Mouse (Mus musculus) macrophage (primary cell): ENCODE measurements around the gene Cyp11a1. TPM values are rescaled to one million over a fixed set of nuclear protein-coding genes. Genes with fewer than 3 reads are reported as not detected.

Source experiments
- H3K27ac ChIP-seq: fragments of 350-480 bp; formaldehyde crosslinking; 2 replicates; pipeline ENCODE4 v1.9.0; 2021
- H3K36me3 ChIP-seq: fragments of 350-480 bp; formaldehyde crosslinking; 2 replicates; pipeline ENCODE4 v1.9.0; 2021; ENCODE audit errors: inconsistent target
- H3K4me3 ChIP-seq: fragments of 350-480 bp; formaldehyde crosslinking; 2 replicates; pipeline ENCODE4 v1.9.0; 2021; ENCODE audit errors: inconsistent target
- H3K79me2 ChIP-seq: fragments of 350-480 bp; formaldehyde crosslinking; 2 replicates; pipeline ENCODE4 v1.9.0; 2021; ENCODE audit errors: inconsistent target
- WGBS: methylation state at CpG from one replicate; pipeline ENCODE4 v1.1.7; 2026; ENCODE audit warnings: inconsistent platforms; ENCODE audit not compliant: missing documents; 5-methylcytosine and 5-hydroxymethylcytosine counted together
- polyA plus RNA-seq: library from polyadenylated mRNA; stranded (reverse); fragments of 250-400 nt; gene quantifications from 3 replicates; pipeline ENCODE4 v1.2.4, GENCODE M21; 2018; ENCODE audit warnings: inconsistent platforms

Cyp11a1 gene
- polyA plus RNA-seq, 1 experiment from 2014 or later = not detected

- 50% methylated on average over 1 of the region's 1 CpGs for WGBS
- no peak overlapping the region for H3K27ac ChIP-seq
- no peak overlapping the region for H3K4me3 ChIP-seq
- no peaks in the 10 kb centered on the region for H3K79me2 ChIP-seq
- H3K36me3 ChIP-seq = no peaks in the 10 kb centered on the region
These were observed 53.7 kb downstream of the Cyp11a1 start for GRCm38 (mm10) chr9:58059920-58060319.

GRCm38 (mm10) chr9:58060677-58061667 lies 54.8 kb downstream of the Cyp11a1 start:
- Histone ChIP-seq H3K27ac (no peak overlapping the region), H3K79me2 (no peaks in the 10 kb centered on the region), H3K36me3 (no peaks in the 10 kb centered on the region), H3K4me3 (no peak overlapping the region)
- 16% methylated on average over 23 of the region's 23 CpGs for WGBS

- WGBS = 17% methylated on average over 3 of the region's 3 CpGs
- no peaks in the 10 kb centered on the region for H3K79me2 ChIP-seq
These were observed 57.3 kb downstream of the Cyp11a1 start, which contains the start of gene Stra6 for GRCm38 (mm10) chr9:58063531-58063930. Stra6 (plus strand) TSS chr9:58063788.

GRCm38 (mm10) chr9:58065532-58065931 lies 59.3 kb downstream of the Cyp11a1 start:
- Histone ChIP-seq H3K4me3 (no peak overlapping the region), H3K36me3 (no peaks in the 10 kb centered on the region), H3K79me2 (no peaks in the 10 kb centered on the region), H3K27ac (no peak overlapping the region)
- 80% methylated on average over 6 of the region's 6 CpGs for WGBS

More at GRCm38 (mm10) chr9:58063531-58063930, 57.3 kb downstream of the Cyp11a1 start, which contains the start of gene Stra6:
- H3K27ac ChIP-seq = no peak within 1 kb of the TSS
- no peak within 1 kb of the TSS for H3K4me3 ChIP-seq
- no peaks in the 10 kb centered on the region for H3K36me3 ChIP-seq

GRCm38 (mm10) chr9:58065977-58066730 lies 59.9 kb downstream of the Cyp11a1 start:
- WGBS = 78% methylated on average over 6 of the region's 6 CpGs
- Histone ChIP-seq H3K36me3 (no peaks in the 10 kb centered on the region), H3K79me2 (no peaks in the 10 kb centered on the region), H3K4me3 (no peak overlapping the region), H3K27ac (no peak overlapping the region)

- Histone ChIP-seq H3K79me2 (no peaks in the 10 kb centered on the region), H3K36me3 (no peaks in the 10 kb centered on the region), H3K4me3 (no peak overlapping the region), H3K27ac (no peak overlapping the region)
- WGBS = 74% methylated on average over 6 of the region's 6 CpGs
These were observed 60.5 kb downstream of the Cyp11a1 start for GRCm38 (mm10) chr9:58066731-58067095.

- 85% methylated on average over 3 of the region's 3 CpGs for WGBS
- H3K36me3 ChIP-seq = no peaks in the 10 kb centered on the region
- no peak overlapping the region for H3K4me3 ChIP-seq
- no peak overlapping the region for H3K27ac ChIP-seq
- H3K79me2 ChIP-seq = no peaks in the 10 kb centered on the region
These were observed 61.3 kb downstream of the Cyp11a1 start for GRCm38 (mm10) chr9:58067546-58067945.

GRCm38 (mm10) chr9:58074561-58074960 lies 68.3 kb downstream of the Cyp11a1 start:
- Histone ChIP-seq H3K4me3 (no peak overlapping the region), H3K79me2 (no peaks in the 10 kb centered on the region), H3K27ac (no peak overlapping the region), H3K36me3 (no peaks in the 10 kb centered on the region)
- WGBS = 59% methylated on average over 3 of the region's 3 CpGs

Other genes starting within 250 kb of the Cyp11a1 start
- gene Clk3, start 240.6 kb upstream of the Cyp11a1 start, polyA plus RNA-seq = 29.7 to 113 TPM (median 47.9 TPM) in 3 replicates
- 7.7 to 8.9 TPM (median 8.3 TPM) in 3 replicates for gene Arid3b, start 169.6 kb upstream of the Cyp11a1 start, polyA plus RNA-seq
- 45.4 to 61.7 TPM (median 59.7 TPM) in 3 replicates for gene Ubl7, start 95.4 kb upstream of the Cyp11a1 start, polyA plus RNA-seq
- gene Sema7a, start 66.3 kb upstream of the Cyp11a1 start, polyA plus RNA-seq = 0.16 to 0.17 TPM in 2 of 3 replicates, not detected in the other
- not detected in 3 replicates for gene Stra6, start 57.4 kb downstream of the Cyp11a1 start, polyA plus RNA-seq
- not detected in 3 replicates for gene Ccdc33, start 112.4 kb downstream of the Cyp11a1 start, polyA plus RNA-seq
- not detected in 3 replicates for gene Islr, start 197.9 kb downstream of the Cyp11a1 start, polyA plus RNA-seq
- not detected in 3 replicates for gene Islr2, start 197.9 kb downstream of the Cyp11a1 start, polyA plus RNA-seq
- gene Pml, start 243.4 kb downstream of the Cyp11a1 start, polyA plus RNA-seq = 34.6 to 63.1 TPM (median 37.1 TPM) in 3 replicates
- 18.3 to 33.2 TPM (median 18.3 TPM) in 3 replicates for gene Stoml1, start 246.8 kb downstream of the Cyp11a1 start, polyA plus RNA-seq